Mouse (Mus musculus): Measurements from ENCODE around the gene Eef1akmt2.

- no peak for TF ChIP-seq CTCF (IDR thresholded peaks at IDR 0.05; ENCODE audit: extremely low read depth, insufficient read depth, low read length)
- TF ChIP-seq POLR2A (IDR thresholded peaks at IDR 0.05; ENCODE audit: extremely low read depth, insufficient read depth, low read length): no peak
These were observed 3.6 kb upstream of the Eef1akmt2 start for GRCm38 (mm10) chr7:132856083-132856482.

Data from cortical plate, adult 2 months (tissue).